Mouse (Mus musculus) kidney, embryonic 16.5 days (tissue): ENCODE measurements around the gene Gm27027. TPM values are rescaled to one million over a fixed set of nuclear protein-coding genes. Genes with fewer than 3 reads are reported as not detected.

ENCODE experiments used
- ATAC-seq: fragments of 200-750 bp; cut with Nextera tagmentation; 2 replicates; pipeline ENCODE4 v1.8.0; 2017; ENCODE audit warnings: moderate TSS enrichment; ENCODE audit not compliant: low FRiP score, low TSS enrichment
- H3K27ac ChIP-seq: fragments of 300-500 bp; sonication (generic); 2 replicates; pipeline ENCODE4 v1.5.1; 2014; ENCODE audit warnings: low read length
- H3K27me3 ChIP-seq: fragments of 300-500 bp; sonication (generic); 2 replicates; pipeline ENCODE4 v1.6.1; 2014; ENCODE audit warnings: low read length, control low read depth, mixed read lengths; ENCODE audit not compliant: insufficient read depth
- H3K36me3 ChIP-seq: fragments of 300-500 bp; sonication (generic); 2 replicates; pipeline ENCODE4 v1.6.1; 2014; ENCODE audit warnings: low read length, control low read depth, mixed read lengths; ENCODE audit not compliant: insufficient read depth
- H3K4me1 ChIP-seq: fragments of 300-500 bp; sonication (generic); 2 replicates; pipeline ENCODE4 v1.6.1; 2014; ENCODE audit warnings: low read length, control low read depth, mixed read lengths; ENCODE audit not compliant: insufficient read depth
- H3K4me2 ChIP-seq: fragments of 300-500 bp; sonication (generic); replicated peaks from 2 replicates; pipeline ENCODE4 v1.6.1; 2014; ENCODE audit warnings: low read depth, low read length
- H3K4me3 ChIP-seq: fragments of 300-500 bp; sonication (generic); 2 replicates; pipeline ENCODE4 v1.5.1; 2014; ENCODE audit warnings: mild to moderate bottlenecking, low read length
- H3K9ac ChIP-seq: fragments of 300-500 bp; sonication (generic); replicated peaks from 2 replicates; pipeline ENCODE4 v1.6.1; 2014; ENCODE audit warnings: low read length
- H3K9me3 ChIP-seq: fragments of 300-500 bp; sonication (generic); 2 replicates; pipeline ENCODE4 v1.6.1; 2016; ENCODE audit warnings: low read length, control low read depth
- WGBS: fragments of 180-500 bp; shearing (Covaris S2); extraction: QIAGEN DNeasy Blood & Tissue Kit; methylation state at CpG from one replicate; pipeline ENCODE4 v1.1.7; 2014; 5-methylcytosine and 5-hydroxymethylcytosine counted together
- polyA plus RNA-seq: library from polyadenylated mRNA; unstranded; fragments of >200 nt; fragmentation: Nextera tagmentation; extraction: Ambion mirVana; gene quantifications from 2 replicates; pipeline ENCODE4 v1.2.1, GENCODE M21; 2015

Gm27027 gene
- polyA plus RNA-seq, 1 experiment from 2014 or later: not detected

DNA sequence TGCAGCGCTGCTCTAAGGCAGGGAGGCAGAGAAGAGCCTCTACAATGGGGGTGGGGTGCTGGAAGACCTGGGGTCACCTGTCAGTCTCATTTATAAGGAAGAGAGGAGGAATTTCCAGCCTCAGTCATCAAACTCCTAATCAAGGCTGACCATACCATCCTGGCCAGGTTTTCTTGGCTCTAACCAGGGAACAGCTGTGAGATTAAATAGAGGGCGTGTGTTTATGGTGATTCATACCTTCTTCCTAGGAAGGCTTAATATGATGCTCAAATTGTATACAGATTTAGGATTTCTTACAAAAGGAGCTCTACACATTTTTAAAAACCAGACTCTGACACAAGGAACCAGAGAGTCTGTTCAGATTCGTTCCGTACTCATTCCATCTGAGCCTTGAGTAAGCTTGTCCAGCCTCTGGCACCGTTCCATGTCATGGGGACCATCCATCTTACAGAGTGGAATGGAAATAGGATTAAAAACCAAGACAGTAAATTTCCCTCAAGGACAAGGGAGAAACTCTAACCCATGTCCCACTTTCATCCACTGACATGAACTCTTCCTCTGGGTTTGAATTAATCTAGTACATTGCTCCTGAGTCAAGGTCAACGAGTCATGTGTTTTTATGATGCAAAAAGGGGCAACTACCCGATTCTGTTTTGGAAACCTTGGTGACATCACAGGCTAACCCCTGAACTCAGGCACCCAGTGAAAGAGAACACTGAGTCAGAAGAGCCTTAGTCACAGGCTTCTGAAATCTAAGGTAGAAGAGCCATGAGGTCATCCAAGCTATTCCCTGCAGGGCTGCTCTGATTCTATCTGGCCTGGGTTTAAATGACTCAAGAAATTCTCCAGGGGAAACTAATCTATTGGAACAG, 16.7 kb downstream of the Gm27027 start:
- no peak overlapping the region for H3K4me2 ChIP-seq
- no peak overlapping the region for H3K4me3 ChIP-seq
- WGBS: 79% methylated on average over 7 of the region's 7 CpGs
- no peak overlapping the region for H3K9ac ChIP-seq
- H3K27me3 ChIP-seq: no peaks in the 10 kb centered on the region
- peaks cover 21% of the 10 kb centered on the region for H3K4me1 ChIP-seq
- H3K27ac ChIP-seq: no peak overlapping the region
- ATAC-seq: no peak
- H3K36me3 ChIP-seq: peaks cover 25% of the 10 kb centered on the region
- H3K9me3 ChIP-seq: no peaks in the 10 kb centered on the region

DNA sequence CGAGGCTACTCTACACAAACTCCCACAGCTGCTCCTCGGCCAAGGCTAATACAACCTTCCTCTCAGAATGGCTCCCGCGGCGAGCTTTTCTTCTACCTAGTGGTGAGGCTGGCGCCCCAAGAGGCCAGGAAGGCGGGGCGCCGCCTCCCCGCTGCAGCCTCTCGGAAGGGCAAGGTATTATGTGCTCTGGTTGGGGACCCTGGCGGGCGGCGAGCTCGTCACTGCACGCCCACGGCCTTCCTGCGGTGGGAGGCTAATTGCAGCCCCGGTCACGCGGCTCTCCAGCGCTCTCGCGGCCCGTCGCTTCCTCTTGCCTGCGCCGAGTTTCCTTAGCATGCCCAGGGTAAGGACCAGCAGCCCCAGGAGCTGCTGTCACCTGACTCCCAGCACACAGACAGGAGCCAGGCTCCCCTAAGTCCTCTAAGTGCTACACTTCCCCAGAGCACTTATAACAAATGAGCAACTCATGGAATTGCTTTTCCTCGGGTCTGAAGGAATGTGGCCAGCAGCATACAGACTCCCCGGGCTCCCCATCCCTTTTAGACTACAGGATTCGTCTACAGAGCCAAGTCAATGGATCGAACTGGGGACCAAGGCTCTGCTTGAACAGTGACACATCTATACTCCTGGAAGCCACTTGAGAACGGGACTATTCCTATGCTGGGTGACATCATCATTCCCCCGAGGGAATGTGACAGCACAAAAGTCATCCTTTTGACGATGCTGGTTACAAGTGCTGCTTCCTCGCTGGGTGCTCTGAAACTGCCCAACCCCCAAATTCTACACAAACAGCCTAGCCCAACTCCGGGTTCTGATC, 19.5 kb downstream of the Gm27027 start:
- H3K9ac ChIP-seq: peak overlapping the region; percentile 66
- H3K4me3 ChIP-seq: peak overlapping the region; percentile 49
- peaks cover 21% of the 10 kb centered on the region for H3K4me1 ChIP-seq
- H3K9me3 ChIP-seq: no peaks in the 10 kb centered on the region
- H3K27ac ChIP-seq: peak overlapping the region; percentile 59
- peaks cover 5% of the 10 kb centered on the region; the same call in 1 of the 2 replicates for H3K27me3 ChIP-seq
- peak; percentile 84 for ATAC-seq
- peaks cover 17% of the 10 kb centered on the region for H3K36me3 ChIP-seq
- H3K4me2 ChIP-seq: peak overlapping the region; percentile 85
- 2% methylated on average over 37 of the region's 37 CpGs for WGBS

DNA sequence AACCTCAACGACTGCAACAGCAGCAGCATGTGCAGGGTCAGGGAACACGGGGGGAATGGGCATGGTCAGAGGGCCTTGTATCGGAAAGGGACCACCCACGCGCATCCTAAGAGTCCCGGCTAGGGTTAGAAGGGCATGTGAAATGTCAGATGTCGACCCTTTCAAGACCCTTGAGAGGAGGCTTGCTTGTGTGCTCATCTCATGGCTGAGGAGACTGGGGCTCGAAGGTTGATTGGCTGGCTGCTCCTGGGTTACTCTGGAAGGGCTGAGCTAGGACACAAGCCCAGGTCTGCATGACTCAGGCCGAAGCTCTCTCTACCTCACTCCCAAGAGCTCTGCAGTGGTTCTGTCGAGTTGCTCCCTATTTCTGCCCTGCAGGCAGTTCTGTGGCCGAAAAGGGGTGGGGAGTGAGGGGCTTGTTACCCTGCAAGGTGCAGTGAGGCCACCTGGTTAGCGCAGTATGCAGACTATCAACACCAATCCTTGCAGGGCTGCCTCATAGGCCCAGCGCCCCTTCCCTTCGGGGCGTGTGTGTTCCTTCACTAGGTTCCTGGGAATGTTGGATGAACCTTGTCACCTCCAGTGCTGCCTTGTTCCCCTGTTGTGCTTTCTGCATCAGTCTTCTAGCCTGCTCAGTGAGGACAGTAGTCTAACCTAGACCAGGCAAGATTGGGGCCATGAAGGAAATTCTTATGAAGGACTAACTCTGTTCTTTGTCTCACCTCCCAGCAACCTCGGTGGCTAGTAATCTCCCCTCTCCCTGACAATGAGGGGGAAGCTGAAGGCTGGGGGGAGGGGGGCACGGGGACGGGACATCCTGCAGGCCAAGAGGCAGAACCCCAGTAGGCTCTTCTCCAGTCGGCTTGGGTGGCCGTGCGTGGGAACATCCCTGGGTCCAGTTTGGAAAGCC, 20.4 kb downstream of the Gm27027 start:
- ATAC-seq: peak; percentile 17
- peak overlapping the region; percentile 59 for H3K27ac ChIP-seq

DNA sequence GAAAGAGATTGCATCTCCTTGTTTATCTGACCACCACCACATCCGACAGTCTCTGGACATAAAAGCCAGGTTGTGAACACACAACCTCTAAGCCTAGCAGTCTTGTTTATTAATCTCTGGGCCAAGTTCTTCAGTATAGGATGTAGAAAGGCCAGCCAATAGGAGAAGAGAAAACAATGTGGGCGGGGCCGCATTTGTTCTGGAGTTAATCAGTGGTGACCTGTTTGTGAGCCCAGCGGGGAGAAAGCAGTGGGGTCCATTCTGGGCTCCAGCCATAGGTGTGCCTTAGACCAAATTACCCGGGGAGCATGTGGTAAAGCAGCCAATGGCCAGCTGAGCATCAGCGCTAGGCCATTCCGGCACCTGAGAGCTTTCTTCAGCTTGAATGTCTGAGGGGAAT, 21.1 kb downstream of the Gm27027 start:
- WGBS: 50% methylated on average over 7 of the region's 7 CpGs
- no peak overlapping the region for H3K27ac ChIP-seq
- no peaks in the 10 kb centered on the region for H3K9me3 ChIP-seq
- H3K4me3 ChIP-seq: no peak overlapping the region
- no peak overlapping the region for H3K9ac ChIP-seq
- H3K36me3 ChIP-seq: 0 out of 2 replicates have a peak, but pooled peaks cover 3% of the 10 kb centered on the region
- no peak for ATAC-seq
- H3K4me1 ChIP-seq: peaks cover 21% of the 10 kb centered on the region
- H3K27me3 ChIP-seq: peaks cover 5% of the 10 kb centered on the region; the same call in 1 of the 2 replicates
- H3K4me2 ChIP-seq: no peak overlapping the region

More for the DNA sequence above, 20.4 kb downstream of the Gm27027 start:
- H3K9me3 ChIP-seq: no peaks in the 10 kb centered on the region
- peak overlapping the region; percentile 85 for H3K4me2 ChIP-seq
- H3K4me3 ChIP-seq: peak overlapping the region; percentile 49
- peaks cover 8% of the 10 kb centered on the region; the same call in 1 of the 2 replicates for H3K36me3 ChIP-seq
- H3K4me1 ChIP-seq: peaks cover 21% of the 10 kb centered on the region
- H3K27me3 ChIP-seq: peaks cover 5% of the 10 kb centered on the region; the same call in 1 of the 2 replicates
- 19% methylated on average over 21 of the region's 21 CpGs for WGBS
- H3K9ac ChIP-seq: peak overlapping the region; percentile 66

DNA sequence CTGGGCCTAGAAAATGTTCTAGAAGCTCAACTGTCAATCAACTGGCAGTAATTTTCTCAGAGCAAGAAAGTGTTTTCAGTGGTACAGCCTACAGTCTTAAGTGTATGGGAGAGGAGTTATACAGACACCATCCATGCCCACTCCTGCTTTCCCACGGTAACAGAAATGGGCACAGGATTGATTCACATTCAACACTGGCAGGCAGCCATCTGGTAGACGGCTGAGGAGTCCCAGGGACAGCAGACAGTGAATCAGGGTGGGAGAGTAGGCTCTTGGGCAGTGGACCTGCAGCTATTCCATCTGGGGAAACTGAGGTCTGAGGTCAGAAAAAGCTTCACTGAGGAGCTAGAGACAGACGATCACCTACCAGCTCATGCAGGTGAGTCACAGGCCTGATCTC, 24.5 kb downstream of the Gm27027 start:
- no peak for ATAC-seq
- H3K9me3 ChIP-seq: no peaks in the 10 kb centered on the region
- H3K9ac ChIP-seq: no peak overlapping the region
- no peak overlapping the region for H3K4me3 ChIP-seq
- peaks cover 10% of the 10 kb centered on the region for H3K4me1 ChIP-seq
- WGBS: 71% methylated on average over 3 of the region's 3 CpGs
- H3K4me2 ChIP-seq: no peak overlapping the region
- peaks cover 5% of the 10 kb centered on the region; the same call in 1 of the 2 replicates for H3K27me3 ChIP-seq
- H3K27ac ChIP-seq: no peak overlapping the region
- no peaks in the 10 kb centered on the region for H3K36me3 ChIP-seq

DNA sequence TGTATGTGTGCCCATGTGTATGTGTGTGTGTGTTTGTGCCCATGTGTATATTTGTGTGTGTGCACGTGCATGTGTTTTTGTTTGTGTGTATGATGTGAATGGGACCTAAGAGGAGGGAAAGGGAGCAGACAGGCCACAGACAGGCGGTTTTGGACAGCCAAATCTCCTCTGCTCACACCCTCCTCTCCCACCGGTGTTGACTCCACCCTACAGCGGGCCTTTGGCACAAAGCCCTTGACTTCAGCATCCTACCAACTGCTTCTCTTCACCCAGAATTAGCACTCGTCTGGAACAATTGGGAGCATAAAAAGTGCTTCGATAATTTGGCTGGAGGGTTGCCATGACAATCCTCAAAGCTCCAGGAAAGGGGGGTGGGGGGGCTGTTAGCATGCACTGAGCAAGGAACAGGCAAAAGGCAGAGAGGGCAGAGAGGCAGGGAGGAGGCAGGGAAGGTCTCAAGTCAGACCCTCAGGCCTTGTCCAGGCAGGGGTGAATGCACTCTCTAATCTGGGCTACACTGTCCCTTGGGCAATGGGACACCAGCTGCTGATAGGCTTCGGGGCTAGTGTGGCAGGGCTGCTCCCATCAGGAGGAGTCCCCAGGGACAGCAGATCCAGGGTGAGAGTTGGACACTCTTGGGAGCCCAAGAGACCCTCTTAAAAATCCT, 31.5 kb downstream of the Gm27027 start:
- Histone ChIP-seq H3K9ac (no peak overlapping the region), H3K4me2 (no peak overlapping the region), H3K27me3 (no peaks in the 10 kb centered on the region), H3K36me3 (no peaks in the 10 kb centered on the region), H3K4me1 (no peaks in the 10 kb centered on the region), H3K4me3 (no peak overlapping the region), H3K27ac (no peak overlapping the region), H3K9me3 (no peaks in the 10 kb centered on the region)
- WGBS: 54% methylated on average over 7 of the region's 7 CpGs
- no peak for ATAC-seq

DNA sequence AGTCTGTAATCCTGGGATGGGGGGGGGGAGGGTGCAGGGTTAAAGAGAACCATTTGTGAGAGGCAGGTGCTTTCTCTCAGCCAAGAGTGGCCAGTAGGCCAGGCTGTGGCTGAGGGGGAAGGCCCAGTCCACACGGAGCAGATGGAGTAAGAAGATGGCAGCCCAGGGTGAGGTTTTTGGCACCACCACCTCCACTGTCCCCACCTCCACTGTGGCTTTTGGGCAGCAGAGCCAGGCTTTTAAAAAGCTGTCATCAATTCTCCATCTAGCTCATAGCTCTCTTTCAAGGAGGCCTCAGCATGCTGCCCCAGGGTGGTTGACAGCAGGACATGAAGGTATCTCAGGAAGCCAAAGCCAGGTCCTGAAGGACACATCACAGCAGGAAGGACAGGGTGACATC, 32.4 kb downstream of the Gm27027 start:
- Histone ChIP-seq H3K36me3 (no peaks in the 10 kb centered on the region), H3K4me3 (no peak overlapping the region), H3K4me2 (no peak overlapping the region), H3K9me3 (no peaks in the 10 kb centered on the region), H3K27me3 (no peaks in the 10 kb centered on the region), H3K4me1 (no peaks in the 10 kb centered on the region), H3K27ac (no peak overlapping the region), H3K9ac (no peak overlapping the region)
- no peak for ATAC-seq
- 67% methylated on average over 1 of the region's 1 CpGs for WGBS

DNA sequence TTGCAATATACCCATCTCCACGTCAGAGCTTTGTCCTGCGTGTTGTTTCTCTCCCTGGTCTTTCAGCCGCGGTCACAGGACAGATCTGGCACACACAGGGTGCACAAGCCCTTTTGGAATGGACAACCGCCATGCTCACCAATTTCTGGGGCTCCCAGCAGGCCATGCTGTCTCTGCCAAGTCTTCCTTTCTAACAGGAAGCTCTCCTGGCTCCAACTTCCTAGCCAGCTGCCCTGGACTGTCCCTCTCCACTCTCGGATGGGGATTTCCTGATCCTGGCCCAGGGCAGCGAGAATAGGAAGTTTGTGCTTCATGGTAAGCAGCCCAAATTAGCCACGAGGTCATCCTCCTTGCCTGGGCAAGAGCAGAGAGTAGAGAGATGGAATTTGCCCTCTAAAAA, 34.4 kb downstream of the Gm27027 start:
- 67% methylated on average over 8 of the region's 8 CpGs for WGBS
- no peak for ATAC-seq
- Histone ChIP-seq H3K36me3 (no peaks in the 10 kb centered on the region), H3K4me3 (no peak overlapping the region), H3K27me3 (peaks cover 14% of the 10 kb centered on the region), H3K4me1 (peaks cover 5% of the 10 kb centered on the region; the same call in 1 of the 2 replicates), H3K9me3 (no peaks in the 10 kb centered on the region), H3K9ac (no peak overlapping the region), H3K27ac (no peak overlapping the region), H3K4me2 (no peak overlapping the region)

DNA sequence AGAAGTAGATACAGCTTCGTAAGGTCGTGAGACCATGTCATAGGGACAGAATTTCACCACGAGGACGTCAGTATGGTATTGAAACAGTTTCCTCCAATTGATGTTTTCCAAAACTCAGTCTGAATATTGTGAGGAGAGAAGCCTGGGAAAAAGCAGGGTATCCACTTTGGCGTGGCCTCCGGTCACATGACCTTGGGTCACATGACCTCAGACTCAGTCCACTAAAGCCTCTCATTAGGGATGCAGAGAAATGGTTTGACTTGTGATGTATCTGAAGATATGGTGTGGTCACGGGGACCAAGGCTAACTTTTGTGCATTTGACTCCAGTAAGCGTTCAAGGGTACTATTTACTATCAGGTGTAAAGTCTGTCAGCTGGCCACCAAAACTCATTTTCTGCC, 36.8 kb downstream of the Gm27027 start:
- Histone ChIP-seq H3K4me2 (no peak overlapping the region), H3K4me1 (peaks cover 20% of the 10 kb centered on the region), H3K27ac (no peak overlapping the region), H3K9ac (no peak overlapping the region), H3K27me3 (peaks cover 28% of the 10 kb centered on the region), H3K4me3 (no peak overlapping the region), H3K9me3 (no peaks in the 10 kb centered on the region), H3K36me3 (no peaks in the 10 kb centered on the region)
- ATAC-seq: no peak
- WGBS: 71% methylated on average over 8 of the region's 8 CpGs
